Mouse (Mus musculus) midbrain, postnatal 0 days (tissue): ENCODE measurements at regions not wholly inside any gene's neighbourhood (a gene's known extent, or its start where the extent isn't known, plus 50 kb on each side); places are given as distances from the start of the nearest gene placed in this dataset.

Experiments used
- ATAC-seq: fragments of 200-750 bp; cut with Nextera tagmentation; 2 replicates; pipeline ENCODE4 v1.8.0; 2017; ENCODE audit warnings: moderate number of reproducible peaks, mild to moderate bottlenecking, moderate TSS enrichment, moderate library complexity; ENCODE audit not compliant: low FRiP score
- DNase-seq: peaks from one replicate; pipeline ENCODE4 v3.0.0-alpha.2; 2015; ENCODE audit warnings: low spot score
- H3K27ac ChIP-seq: fragments of 300-500 bp; sonication (generic); 2 replicates; pipeline ENCODE4 v1.5.1; 2014; ENCODE audit warnings: low read depth, mild to moderate bottlenecking, low read length, mixed read lengths
- H3K27me3 ChIP-seq: fragments of 300-500 bp; sonication (generic); 2 replicates; pipeline ENCODE4 v1.6.1; 2014; ENCODE audit warnings: low read length, control low read depth, mixed read lengths; ENCODE audit not compliant: insufficient read depth
- H3K36me3 ChIP-seq: fragments of 300-500 bp; sonication (generic); 2 replicates; pipeline ENCODE4 v1.6.1; 2014; ENCODE audit warnings: low read length, control low read depth, mixed read lengths; ENCODE audit not compliant: insufficient read depth
- H3K4me1 ChIP-seq: fragments of 300-500 bp; sonication (generic); 2 replicates; pipeline ENCODE4 v1.6.1; 2014; ENCODE audit warnings: mild to moderate bottlenecking, control low read depth, antibody characterized with exemption, low read length, mixed read lengths; ENCODE audit not compliant: insufficient read depth
- H3K4me2 ChIP-seq: fragments of 300-500 bp; sonication (generic); 2 replicates; pipeline ENCODE4 v1.6.1; 2014; ENCODE audit warnings: low read depth, mild to moderate bottlenecking, low read length, mixed read lengths; ENCODE audit not compliant: poor library complexity, severe bottlenecking
- H3K4me3 ChIP-seq: fragments of 300-500 bp; sonication (generic); 2 replicates; pipeline ENCODE4 v1.5.1; 2014; ENCODE audit warnings: low read depth, mild to moderate bottlenecking, low read length, moderate library complexity
- H3K9ac ChIP-seq: fragments of 300-500 bp; sonication (generic); replicated peaks from 2 replicates; pipeline ENCODE4 v1.6.1; 2014; ENCODE audit warnings: mild to moderate bottlenecking, low read length, moderate library complexity, mixed read lengths; ENCODE audit not compliant: poor library complexity, severe bottlenecking
- H3K9me3 ChIP-seq: fragments of 300-500 bp; sonication (generic); 2 replicates; pipeline ENCODE4 v1.6.1; 2016; ENCODE audit warnings: low read length, control low read depth
- CTCF ChIP-seq: IDR thresholded peaks from 2 replicates; pipeline ENCODE4 v1.5.1; 2016; ENCODE audit warnings: antibody characterized with exemption, mild to moderate bottlenecking
- WGBS: fragments of 180-500 bp; shearing (Covaris S2); extraction: QIAGEN DNeasy Blood & Tissue Kit; methylation state at CpG from one replicate; pipeline ENCODE4 v1.1.7; 2014; 5-methylcytosine and 5-hydroxymethylcytosine counted together

DNA sequence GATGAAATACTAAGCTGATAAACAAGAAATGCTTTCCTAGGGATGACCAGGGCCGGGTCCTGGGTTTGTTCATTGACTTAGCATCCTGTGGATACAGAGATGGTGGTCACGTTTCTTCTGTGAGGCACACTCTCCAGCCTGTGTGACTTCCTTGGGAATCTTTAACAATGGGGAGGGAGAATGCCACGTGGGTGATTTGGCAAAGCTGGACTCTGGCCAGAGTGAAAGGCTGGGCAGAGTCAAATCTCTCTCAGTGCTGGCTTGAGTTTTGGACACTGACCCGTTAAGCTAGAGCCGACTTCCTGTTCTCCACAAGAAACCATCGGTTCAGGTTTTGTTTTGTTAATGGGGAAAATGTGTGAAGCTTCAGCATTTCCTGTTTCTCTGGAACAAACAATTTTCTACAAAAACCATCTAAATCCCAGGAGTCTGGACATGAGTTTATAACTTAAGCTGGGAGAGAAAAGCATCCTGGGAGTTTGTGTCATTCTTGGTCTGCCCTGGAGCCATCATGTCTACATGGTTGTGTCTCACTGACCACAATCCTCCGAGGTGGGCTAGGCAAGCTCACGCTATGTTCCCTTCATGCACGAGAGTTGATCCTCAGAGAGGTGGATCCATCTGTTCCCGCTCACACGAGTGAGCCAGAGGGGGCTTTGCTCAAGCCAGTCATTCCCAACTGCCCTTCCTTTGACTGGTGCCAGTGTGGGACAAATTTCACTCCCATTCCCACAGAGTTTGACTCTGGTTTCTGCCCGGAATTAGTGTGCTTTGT is 190.0 kb downstream of the Pten start:
- no peaks in the 10 kb centered on the region for H3K27me3 ChIP-seq
- WGBS, result 72% methylated on average over 12 of the region's 12 CpGs
- ATAC-seq, result no peak

GRCm38 (mm10) chr19:32950252-32950651 is 193.0 kb downstream of the Pten start:
- no peak overlapping the region for H3K27ac ChIP-seq
- 86% methylated on average over 3 of the region's 3 CpGs for WGBS
- no peak overlapping the region for H3K4me2 ChIP-seq
- no peak for TF ChIP-seq CTCF
- DNase-seq (no peak), ATAC-seq (no peak)
- H3K27me3 ChIP-seq, result no peaks in the 10 kb centered on the region
- no peaks in the 10 kb centered on the region for H3K9me3 ChIP-seq
- no peaks in the 10 kb centered on the region for H3K36me3 ChIP-seq
- no peak overlapping the region for H3K9ac ChIP-seq
- H3K4me1 ChIP-seq, result no peaks in the 10 kb centered on the region
- no peak overlapping the region for H3K4me3 ChIP-seq

More for the DNA sequence above, 190.0 kb downstream of the Pten start:
- Histone ChIP-seq H3K4me3 (no peak overlapping the region), H3K4me2 (no peak overlapping the region), H3K4me1 (no peaks in the 10 kb centered on the region), H3K9me3 (no peaks in the 10 kb centered on the region), H3K27ac (no peak overlapping the region), H3K36me3 (no peaks in the 10 kb centered on the region), H3K9ac (no peak overlapping the region)
- no peak for TF ChIP-seq CTCF
- no peak for DNase-seq

- WGBS, result 100% methylated on average over 1 of the region's 1 CpGs
- DNase-seq (no peak), ATAC-seq (no peak)
- no peak overlapping the region for H3K4me2 ChIP-seq
- no peak overlapping the region for H3K9ac ChIP-seq
- no peak overlapping the region for H3K27ac ChIP-seq
- H3K4me1 ChIP-seq, result no peaks in the 10 kb centered on the region
- no peak overlapping the region for H3K4me3 ChIP-seq
- no peaks in the 10 kb centered on the region for H3K27me3 ChIP-seq
- TF ChIP-seq CTCF, result no peak
- no peaks in the 10 kb centered on the region for H3K36me3 ChIP-seq
- no peaks in the 10 kb centered on the region for H3K9me3 ChIP-seq
These were observed 193.5 kb downstream of the Pten start for GRCm38 (mm10) chr19:32950794-32951193.

DNA sequence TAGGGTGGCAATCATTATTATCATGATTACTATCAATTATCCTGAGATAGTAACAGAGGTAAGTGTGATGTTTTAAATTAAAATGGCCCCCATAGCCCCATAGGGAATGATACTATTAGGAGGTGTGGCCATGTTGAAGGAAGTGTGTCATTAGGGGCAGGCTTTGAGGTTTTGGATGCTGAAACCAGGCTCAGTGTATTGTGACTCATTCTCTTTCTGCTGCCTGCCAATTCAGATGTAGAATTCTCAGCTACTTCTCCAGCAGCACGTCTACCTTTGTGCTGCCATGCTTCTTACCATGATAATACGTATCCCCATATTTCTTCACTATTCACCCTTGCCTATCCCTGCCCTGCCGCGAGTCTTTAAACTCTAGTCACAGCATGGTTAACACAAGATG is 195.1 kb downstream of the Pten start:
- Histone ChIP-seq H3K36me3 (no peaks in the 10 kb centered on the region), H3K9ac (no peak overlapping the region), H3K27ac (no peak overlapping the region), H3K27me3 (no peaks in the 10 kb centered on the region), H3K9me3 (no peaks in the 10 kb centered on the region), H3K4me1 (no peaks in the 10 kb centered on the region), H3K4me2 (no peak overlapping the region), H3K4me3 (no peak overlapping the region)
- ATAC-seq (no peak), DNase-seq (no peak)
- WGBS, result 93% methylated on average over 4 of the region's 4 CpGs
- no peak for TF ChIP-seq CTCF

DNA sequence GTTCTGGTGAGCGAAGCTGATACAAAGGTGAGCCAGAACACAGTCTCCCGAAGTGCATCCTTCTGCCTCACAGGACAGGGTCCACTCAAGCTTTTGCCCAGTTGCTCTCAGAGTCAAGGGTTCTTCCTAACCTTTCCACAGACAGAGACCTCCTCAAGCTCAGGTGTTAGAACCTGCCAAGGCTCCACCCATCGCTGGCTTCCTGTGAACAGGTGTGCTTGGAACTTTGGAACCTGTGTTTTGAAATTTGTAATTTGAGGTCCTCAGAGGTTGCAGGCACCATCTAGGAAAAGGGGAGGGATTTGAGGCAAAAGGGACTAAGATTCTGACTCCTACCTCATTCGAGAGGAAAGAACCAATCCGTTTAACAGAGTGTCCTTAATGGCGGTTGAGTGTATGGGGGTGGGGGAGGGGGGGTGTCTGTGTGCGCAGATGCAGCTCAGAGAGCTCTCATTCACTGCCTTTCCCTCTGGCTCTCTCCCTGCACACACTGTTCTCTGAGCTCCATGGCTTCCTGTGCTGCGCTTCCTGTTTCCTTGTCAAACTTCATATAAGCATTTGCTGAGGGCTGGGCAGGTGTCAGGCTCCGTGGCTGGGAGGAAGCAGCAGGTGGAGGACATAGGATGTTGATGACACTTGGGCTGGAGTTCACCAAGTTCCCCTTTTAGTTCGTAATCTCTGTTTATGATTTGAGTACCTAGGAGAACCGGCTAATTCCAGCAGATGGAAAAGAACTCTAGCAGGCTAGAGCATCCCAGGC is 195.8 kb downstream of the Pten start:
- TF ChIP-seq CTCF, result no peak
- no peaks in the 10 kb centered on the region for H3K4me1 ChIP-seq
- no peaks in the 10 kb centered on the region for H3K9me3 ChIP-seq
- ATAC-seq, result no peak
- H3K9ac ChIP-seq, result no peak overlapping the region
- H3K27me3 ChIP-seq, result no peaks in the 10 kb centered on the region
- no peak overlapping the region for H3K27ac ChIP-seq
- H3K4me2 ChIP-seq, result no peak overlapping the region
- WGBS, result 83% methylated on average over 11 of the region's 11 CpGs
- H3K36me3 ChIP-seq, result no peaks in the 10 kb centered on the region
- no peak for DNase-seq
- no peak overlapping the region for H3K4me3 ChIP-seq

- Histone ChIP-seq H3K9ac (no peak overlapping the region), H3K36me3 (no peaks in the 10 kb centered on the region), H3K27me3 (no peaks in the 10 kb centered on the region), H3K9me3 (no peaks in the 10 kb centered on the region), H3K27ac (no peak overlapping the region), H3K4me1 (no peaks in the 10 kb centered on the region), H3K4me2 (no peak overlapping the region), H3K4me3 (no peak overlapping the region)
- ATAC-seq, result no peak
- WGBS, result 37% methylated on average over 4 of the region's 4 CpGs
- peak; percentile 63 for DNase-seq
- TF ChIP-seq CTCF, result peak; percentile 64
These were observed 196.8 kb downstream of the Pten start for GRCm38 (mm10) chr19:32954001-32954605.
